Mouse (Mus musculus) heart, adult 2 months (tissue): ENCODE measurements at regions not wholly inside any gene's neighbourhood (a gene's known extent, or its start where the extent isn't known, plus 50 kb on each side); places are given as distances from the start of the nearest gene placed in this dataset.

Source experiments
- DNase-seq, 2 experiments: peaks; one replicate each; pipeline ENCODE4 v3.0.0; 2021
- H3K27ac ChIP-seq: fragments of 200-600 bp; 2 replicates; pipeline ENCODE4 v1.8.1; 2022
- H3K27me3 ChIP-seq: fragments of 200-500 bp; 2 replicates; pipeline ENCODE4 v1.6.1; 2012; ENCODE audit warnings: mild to moderate bottlenecking, low read length, inconsistent platforms, mixed read lengths; ENCODE audit not compliant: control insufficient read depth, insufficient read depth
- H3K36me3 ChIP-seq: fragments of 200-500 bp; 2 replicates; pipeline ENCODE4 v1.6.1; 2012; ENCODE audit warnings: low read length, inconsistent platforms; ENCODE audit not compliant: control insufficient read depth, insufficient read depth
- H3K4me1 ChIP-seq: fragments of 200-500 bp; 2 replicates; pipeline ENCODE4 v1.6.1; 2011; ENCODE audit warnings: low read length; ENCODE audit not compliant: control insufficient read depth, insufficient read depth
- H3K4me3 ChIP-seq: fragments of 200-600 bp; 2 replicates; pipeline ENCODE4 v1.8.1; 2022
- H3K79me2 ChIP-seq: fragments of 200-500 bp; replicated peaks from 2 replicates; pipeline ENCODE4 v1.6.1; 2012; ENCODE audit warnings: mild to moderate bottlenecking, inconsistent platforms, low read length, moderate library complexity, mixed read lengths; ENCODE audit not compliant: control insufficient read depth, insufficient read depth
- H3K9ac ChIP-seq: fragments of 200-500 bp; 2 replicates; pipeline ENCODE4 v1.6.1; 2012; ENCODE audit warnings: low read depth, mild to moderate bottlenecking, control low read depth, inconsistent platforms, low read length, mixed read lengths
- CTCF ChIP-seq: fragments of 200-600 bp; IDR thresholded peaks from 2 replicates; pipeline ENCODE4 v1.8.1; 2022; ENCODE audit warnings: antibody characterized with exemption, mild to moderate bottlenecking, moderate library complexity
- EP300 ChIP-seq: fragments of 200-500 bp; IDR thresholded peaks from 2 replicates; pipeline ENCODE4 v1.6.1; 2011; ENCODE audit warnings: low read depth, low read length, control low read depth; ENCODE audit not compliant: insufficient read depth
- POLR2A ChIP-seq: fragments of 200-500 bp; IDR thresholded peaks from 2 replicates; pipeline ENCODE4 v1.6.1; 2011; ENCODE audit warnings: mild to moderate bottlenecking, low read depth, low read length, control low read depth; ENCODE audit not compliant: insufficient read depth
- WGBS: fragments of 180-500 bp; shearing (Covaris S2); methylation state at CpG from one replicate; pipeline ENCODE4 v1.1.7; 2018; 5-methylcytosine and 5-hydroxymethylcytosine counted together
- intact Hi-C: fragments of 180-260 bp; cut with DNase I; formaldehyde crosslinking; loops from one replicate; pipeline ENCODE4 v1.15.1; 2025

DNA sequence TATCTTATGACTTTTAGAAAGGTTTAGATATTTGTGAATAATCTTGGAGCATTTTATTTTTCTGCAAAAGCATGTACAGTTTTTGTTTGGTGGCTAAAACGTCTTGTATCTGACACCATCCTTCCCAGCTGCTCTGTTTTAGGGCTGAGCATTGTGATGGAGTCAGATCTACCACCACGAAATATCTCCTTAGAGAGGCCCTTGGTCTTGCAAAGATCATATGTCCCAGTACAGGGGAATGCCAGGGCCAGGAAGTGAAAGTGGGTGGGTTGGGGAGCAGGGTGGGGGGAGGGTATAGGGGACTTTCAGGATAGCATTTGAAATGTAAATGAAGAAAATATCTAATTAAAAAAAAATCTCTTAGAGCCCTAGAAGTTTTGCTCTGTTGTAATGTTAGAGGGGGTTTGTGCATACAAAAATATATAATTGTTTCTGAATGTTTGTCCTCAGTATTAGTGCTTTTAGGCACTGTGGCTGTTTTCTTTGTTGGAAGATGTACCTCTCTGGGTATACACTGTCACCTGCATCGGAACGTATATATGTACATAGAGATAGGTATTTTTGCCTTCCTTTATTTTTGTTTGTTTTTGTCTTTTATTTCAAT, 211.4 kb downstream of the Otol1 start:
- TF ChIP-seq EP300 (no peak), POLR2A (no peak), CTCF (no peak)
- intact Hi-C loops: no loop called here
- WGBS: 72% methylated on average over 4 of the region's 4 CpGs
- Histone ChIP-seq H3K4me3 (no peak overlapping the region), H3K4me1 (no peaks in the 10 kb centered on the region), H3K9ac (no peak overlapping the region), H3K79me2 (no peaks in the 10 kb centered on the region), H3K27me3 (no peaks in the 10 kb centered on the region), H3K27ac (no peak overlapping the region), H3K36me3 (no peaks in the 10 kb centered on the region)
- no peak for DNase-seq

- H3K79me2 ChIP-seq: no peaks in the 10 kb centered on the region
- H3K4me1 ChIP-seq: no peaks in the 10 kb centered on the region
- DNase-seq: no peak
- H3K36me3 ChIP-seq: no peaks in the 10 kb centered on the region
- no peak overlapping the region for H3K9ac ChIP-seq
- no peak overlapping the region for H3K27ac ChIP-seq
- H3K27me3 ChIP-seq: no peaks in the 10 kb centered on the region
- H3K4me3 ChIP-seq: no peak overlapping the region
- TF ChIP-seq CTCF (no peak), EP300 (no peak), POLR2A (no peak)
- intact Hi-C loops: no loop called here
- WGBS: 67% methylated on average over 3 of the region's 3 CpGs
These were observed 216.1 kb downstream of the Otol1 start for GRCm38 (mm10) chr3:70223443-70224065.

GRCm38 (mm10) chr3:70224846-70225245, 217.4 kb downstream of the Otol1 start:
- TF ChIP-seq EP300 (no peak), CTCF (no peak), POLR2A (no peak)
- H3K27me3 ChIP-seq: no peaks in the 10 kb centered on the region
- 81% methylated on average over 6 of the region's 6 CpGs for WGBS
- no peaks in the 10 kb centered on the region for H3K4me1 ChIP-seq
- intact Hi-C loops: no loop called here
- no peak overlapping the region for H3K4me3 ChIP-seq
- H3K9ac ChIP-seq: no peak overlapping the region
- no peaks in the 10 kb centered on the region for H3K79me2 ChIP-seq
- no peak for DNase-seq
- no peak overlapping the region for H3K27ac ChIP-seq
- H3K36me3 ChIP-seq: no peaks in the 10 kb centered on the region

DNA sequence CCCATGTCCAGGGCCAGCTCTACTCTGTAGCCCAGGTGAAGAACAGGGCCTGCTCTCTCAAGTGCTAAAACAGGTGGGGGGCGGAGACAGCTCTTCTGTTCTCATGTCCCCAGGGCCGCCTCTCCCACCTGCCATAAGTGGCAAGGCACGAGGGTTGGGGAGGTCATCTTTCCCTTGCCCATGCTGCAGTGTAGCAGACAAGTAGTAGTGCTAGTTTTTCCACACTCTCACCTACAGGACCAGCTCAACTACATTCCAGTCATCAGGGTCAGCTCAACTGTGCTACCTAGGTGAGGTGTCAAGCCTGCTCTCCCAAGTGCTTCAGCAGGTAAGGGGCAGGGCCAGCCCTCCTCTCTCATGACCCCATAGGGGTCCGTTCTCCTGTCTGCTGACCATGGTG, 219.8 kb downstream of the Otol1 start:
- no peak for DNase-seq
- no peaks in the 10 kb centered on the region for H3K27me3 ChIP-seq
- no peak for TF ChIP-seq EP300
- H3K27ac ChIP-seq: no peak overlapping the region
- H3K4me3 ChIP-seq: no peak overlapping the region
- no peak overlapping the region for H3K9ac ChIP-seq
- 79% methylated on average over 4 of the region's 4 CpGs for WGBS
- H3K79me2 ChIP-seq: no peaks in the 10 kb centered on the region
- no peaks in the 10 kb centered on the region for H3K36me3 ChIP-seq
- intact Hi-C loops: no loop called here
- no peaks in the 10 kb centered on the region for H3K4me1 ChIP-seq

GRCm38 (mm10) chr3:70248655-70249054, 241.2 kb downstream of the Otol1 start:
- Histone ChIP-seq H3K36me3 (no peaks in the 10 kb centered on the region), H3K4me1 (no peaks in the 10 kb centered on the region), H3K9ac (no peak overlapping the region), H3K27me3 (no peaks in the 10 kb centered on the region), H3K27ac (no peak overlapping the region), H3K4me3 (no peak overlapping the region), H3K79me2 (no peaks in the 10 kb centered on the region)
- TF ChIP-seq CTCF (no peak), POLR2A (no peak), EP300 (no peak)
- 66% methylated on average over 3 of the region's 3 CpGs for WGBS
- DNase-seq: no peak
- intact Hi-C loops: no loop called here

GRCm38 (mm10) chr3:70249922-70250321, 242.5 kb downstream of the Otol1 start:
- no peaks in the 10 kb centered on the region for H3K79me2 ChIP-seq
- H3K27me3 ChIP-seq: no peaks in the 10 kb centered on the region
- H3K36me3 ChIP-seq: no peaks in the 10 kb centered on the region
- WGBS: 59% methylated on average over 4 of the region's 4 CpGs
- H3K4me1 ChIP-seq: no peaks in the 10 kb centered on the region
- no peak for TF ChIP-seq POLR2A
- TF ChIP-seq CTCF: no peak
- no peak for TF ChIP-seq EP300
- no peak overlapping the region for H3K27ac ChIP-seq
- H3K4me3 ChIP-seq: no peak overlapping the region
- no peak for DNase-seq
- H3K9ac ChIP-seq: no peak overlapping the region
- intact Hi-C loops: no loop called here
